Mouse (Mus musculus): Measurements from ENCODE around the gene Def6. TPM values are rescaled to one million over a fixed set of nuclear protein-coding genes. Genes with fewer than 3 reads are reported as not detected.

Def6 gene
- polyA plus RNA-seq, 1 experiment: 3.4 TPM

- no peak overlapping the region for H3K4me3 ChIP-seq
- no peaks in the 10 kb centered on the region for H3K36me3 ChIP-seq (ENCODE audit: control insufficient read depth, insufficient read depth)
- H3ac ChIP-seq (ENCODE audit: control insufficient read depth, insufficient read length): no peak overlapping the region
Measured at GRCm38 (mm10) chr17:28263181-28263894, 55.8 kb downstream of the Def6 start.

GRCm38 (mm10) chr17:28267251-28267650 lies 59.7 kb downstream of the Def6 start:
- no peak for TF ChIP-seq TCF3 (IDR thresholded peaks at IDR 0.05; ENCODE audit: insufficient read length, low read depth)
- no peak for TF ChIP-seq POLR2AphosphoS2 (IDR thresholded peaks at IDR 0.05; ENCODE audit: insufficient read length, low read depth)
- no peak for TF ChIP-seq SRF (IDR thresholded peaks at IDR 0.05; ENCODE audit: control insufficient read depth, insufficient read length, low read depth)
- TF ChIP-seq USF1 (IDR thresholded peaks at IDR 0.05; ENCODE audit: low read depth): no peak
- no peak for TF ChIP-seq MYOD1 (IDR thresholded peaks at IDR 0.05; ENCODE audit: control insufficient read depth in 1 of 3, insufficient read length in 2 of 3, low read depth in 2 of 3)
- TF ChIP-seq CEBPB (IDR thresholded peaks at IDR 0.05; ENCODE audit: insufficient read depth, poor library complexity, severe bottlenecking): no peak
- no peak for TF ChIP-seq MYOG (IDR thresholded peaks at IDR 0.05; ENCODE audit: control insufficient read depth in 1 of 3, insufficient read depth in 1 of 3, insufficient read length in 2 of 3, low read depth in 2 of 3)
- no peak for TF ChIP-seq TCF12 (IDR thresholded peaks at IDR 0.05; ENCODE audit: insufficient read depth, poor library complexity, severe bottlenecking)
- no peak for TF ChIP-seq E2F4 (IDR thresholded peaks at IDR 0.05; ENCODE audit: insufficient read depth)
- no peak for TF ChIP-seq REST (IDR thresholded peaks at IDR 0.05; ENCODE audit: insufficient read depth, insufficient read length)
- TF ChIP-seq POLR2A (IDR thresholded peaks at IDR 0.05; ENCODE audit: insufficient read length, low read depth): no peak
- no peak for TF ChIP-seq MAX (IDR thresholded peaks at IDR 0.05; ENCODE audit: low read depth)
- Histone ChIP-seq H3ac (ENCODE audit: control insufficient read depth, insufficient read length) (no peak overlapping the region), H3K4me3 (no peak overlapping the region), H3K36me3 (ENCODE audit: control insufficient read depth, insufficient read depth) (no peaks in the 10 kb centered on the region), H3K4me2 (ENCODE audit: low read depth) (no peak overlapping the region), H3K27me3 (ENCODE audit: control insufficient read depth, insufficient read depth, insufficient read length) (no peaks in the 10 kb centered on the region), H3K79me2 (ENCODE audit: control insufficient read depth, insufficient read depth) (peaks cover 33% of the 10 kb centered on the region)

More at GRCm38 (mm10) chr17:28263181-28263894, 55.8 kb downstream of the Def6 start:
- peaks cover 64% of the 10 kb centered on the region for H3K79me2 ChIP-seq (ENCODE audit: control insufficient read depth, insufficient read depth)
- no peak overlapping the region for H3K4me2 ChIP-seq (ENCODE audit: low read depth)
- no peak for TF ChIP-seq REST (IDR thresholded peaks at IDR 0.05; ENCODE audit: insufficient read depth, insufficient read length)
- TF ChIP-seq MAX (IDR thresholded peaks at IDR 0.05; ENCODE audit: low read depth): no peak
- no peak for TF ChIP-seq POLR2AphosphoS2 (IDR thresholded peaks at IDR 0.05; ENCODE audit: insufficient read length, low read depth)
- no peak for TF ChIP-seq POLR2A (IDR thresholded peaks at IDR 0.05; ENCODE audit: insufficient read length, low read depth)
- no peak for TF ChIP-seq SRF (IDR thresholded peaks at IDR 0.05; ENCODE audit: control insufficient read depth, insufficient read length, low read depth)
- no peak for TF ChIP-seq USF1 (IDR thresholded peaks at IDR 0.05; ENCODE audit: low read depth)
- TF ChIP-seq TCF3 (IDR thresholded peaks at IDR 0.05; ENCODE audit: insufficient read length, low read depth): no peak
- no peak for TF ChIP-seq MYOG (IDR thresholded peaks at IDR 0.05; ENCODE audit: control insufficient read depth in 1 of 3, insufficient read depth in 1 of 3, insufficient read length in 2 of 3, low read depth in 2 of 3)
- TF ChIP-seq CEBPB (IDR thresholded peaks at IDR 0.05; ENCODE audit: insufficient read depth, poor library complexity, severe bottlenecking): no peak
- TF ChIP-seq E2F4 (IDR thresholded peaks at IDR 0.05; ENCODE audit: insufficient read depth): no peak
- no peak for TF ChIP-seq TCF12 (IDR thresholded peaks at IDR 0.05; ENCODE audit: insufficient read depth, poor library complexity, severe bottlenecking)
- no peak for TF ChIP-seq MYOD1 (IDR thresholded peaks at IDR 0.05; ENCODE audit: control insufficient read depth in 1 of 3, insufficient read length in 2 of 3, low read depth in 2 of 3)
- H3K27me3 ChIP-seq (ENCODE audit: control insufficient read depth, insufficient read depth, insufficient read length): no peaks in the 10 kb centered on the region

- H3K4me2 ChIP-seq (ENCODE audit: low read depth): peak overlapping the region; percentile 1
- no peak overlapping the region for H3ac ChIP-seq (ENCODE audit: control insufficient read depth, insufficient read length)
Measured at GRCm38 (mm10) chr17:28270165-28270564, 62.6 kb downstream of the Def6 start.

GRCm38 (mm10) chr17:28271537-28272266 lies 64.1 kb downstream of the Def6 start:
- H3K4me3 ChIP-seq: no peak overlapping the region
- no peak overlapping the region for H3K4me2 ChIP-seq (ENCODE audit: low read depth)
- H3K79me2 ChIP-seq (ENCODE audit: control insufficient read depth, insufficient read depth): peaks cover 20% of the 10 kb centered on the region
- no peaks in the 10 kb centered on the region for H3K36me3 ChIP-seq (ENCODE audit: control insufficient read depth, insufficient read depth)
- TF ChIP-seq CEBPB (IDR thresholded peaks at IDR 0.05; ENCODE audit: insufficient read depth, poor library complexity, severe bottlenecking): no peak
- TF ChIP-seq MYOD1 (IDR thresholded peaks at IDR 0.05; ENCODE audit: control insufficient read depth in 1 of 3, insufficient read length in 2 of 3, low read depth in 2 of 3): no peak
- no peak for TF ChIP-seq REST (IDR thresholded peaks at IDR 0.05; ENCODE audit: insufficient read depth, insufficient read length)
- no peak for TF ChIP-seq USF1 (IDR thresholded peaks at IDR 0.05; ENCODE audit: low read depth)
- TF ChIP-seq MYOG (IDR thresholded peaks at IDR 0.05; ENCODE audit: control insufficient read depth in 1 of 3, insufficient read depth in 1 of 3, insufficient read length in 2 of 3, low read depth in 2 of 3): no peak
- no peak for TF ChIP-seq TCF3 (IDR thresholded peaks at IDR 0.05; ENCODE audit: insufficient read length, low read depth)
- no peak for TF ChIP-seq E2F4 (IDR thresholded peaks at IDR 0.05; ENCODE audit: insufficient read depth)
- no peak for TF ChIP-seq TCF12 (IDR thresholded peaks at IDR 0.05; ENCODE audit: insufficient read depth, poor library complexity, severe bottlenecking)
- no peak for TF ChIP-seq POLR2AphosphoS2 (IDR thresholded peaks at IDR 0.05; ENCODE audit: insufficient read length, low read depth)
- no peak for TF ChIP-seq MAX (IDR thresholded peaks at IDR 0.05; ENCODE audit: low read depth)
- TF ChIP-seq POLR2A (IDR thresholded peaks at IDR 0.05; ENCODE audit: insufficient read length, low read depth): no peak
- TF ChIP-seq SRF (IDR thresholded peaks at IDR 0.05; ENCODE audit: control insufficient read depth, insufficient read length, low read depth): no peak
- no peak overlapping the region for H3ac ChIP-seq (ENCODE audit: control insufficient read depth, insufficient read length)
- no peaks in the 10 kb centered on the region for H3K27me3 ChIP-seq (ENCODE audit: control insufficient read depth, insufficient read depth, insufficient read length)

More at GRCm38 (mm10) chr17:28270165-28270564, 62.6 kb downstream of the Def6 start:
- no peak for TF ChIP-seq MYOG (IDR thresholded peaks at IDR 0.05; ENCODE audit: control insufficient read depth in 1 of 3, insufficient read depth in 1 of 3, insufficient read length in 2 of 3, low read depth in 2 of 3)
- TF ChIP-seq POLR2AphosphoS2 (IDR thresholded peaks at IDR 0.05; ENCODE audit: insufficient read length, low read depth): no peak
- TF ChIP-seq CEBPB (IDR thresholded peaks at IDR 0.05; ENCODE audit: insufficient read depth, poor library complexity, severe bottlenecking): no peak
- TF ChIP-seq SRF (IDR thresholded peaks at IDR 0.05; ENCODE audit: control insufficient read depth, insufficient read length, low read depth): no peak
- peak in 1 of 3 experiments; percentile 32 for TF ChIP-seq MYOD1 (IDR thresholded peaks at IDR 0.05; ENCODE audit: control insufficient read depth in 1 of 3, insufficient read length in 2 of 3, low read depth in 2 of 3)
- TF ChIP-seq REST (IDR thresholded peaks at IDR 0.05; ENCODE audit: insufficient read depth, insufficient read length): no peak
- Histone ChIP-seq H3K4me3 (no peak overlapping the region), H3K79me2 (ENCODE audit: control insufficient read depth, insufficient read depth) (peaks cover 24% of the 10 kb centered on the region), H3K27me3 (ENCODE audit: control insufficient read depth, insufficient read depth, insufficient read length) (no peaks in the 10 kb centered on the region), H3K36me3 (ENCODE audit: control insufficient read depth, insufficient read depth) (no peaks in the 10 kb centered on the region)

Measured in myocyte (in vitro differentiated cells).